Mouse (Mus musculus) kidney, embryonic 14.5 days (tissue): Measurements from ENCODE around the gene Snrk. TPM values are rescaled to one million over a fixed set of nuclear protein-coding genes. Genes with fewer than 3 reads are reported as not detected.

Experiments
- ATAC-seq: fragments of 200-750 bp; cut with Nextera tagmentation; 2 replicates; pipeline ENCODE4 v1.8.0; 2017; ENCODE audit warnings: moderate number of reproducible peaks, mild to moderate bottlenecking, moderate TSS enrichment, moderate library complexity; ENCODE audit not compliant: low FRiP score, low TSS enrichment
- H3K27ac ChIP-seq: fragments of 300-500 bp; sonication (generic); 2 replicates; pipeline ENCODE4 v1.5.1; 2014; ENCODE audit warnings: low read depth, mild to moderate bottlenecking, low read length, moderate library complexity, mixed read lengths
- H3K27me3 ChIP-seq: fragments of 300-500 bp; sonication (generic); 2 replicates; pipeline ENCODE4 v1.6.1; 2014; ENCODE audit warnings: mild to moderate bottlenecking, low read length; ENCODE audit not compliant: control insufficient read depth, insufficient read depth
- H3K36me3 ChIP-seq: fragments of 300-500 bp; sonication (generic); 2 replicates; pipeline ENCODE4 v1.6.1; 2014; ENCODE audit warnings: low read length, mixed read lengths; ENCODE audit not compliant: control insufficient read depth, insufficient read depth
- H3K4me1 ChIP-seq: fragments of 300-500 bp; sonication (generic); 2 replicates; pipeline ENCODE4 v1.6.1; 2014; ENCODE audit warnings: low read length, mixed read lengths; ENCODE audit not compliant: control insufficient read depth, insufficient read depth
- H3K4me2 ChIP-seq: fragments of 300-500 bp; sonication (generic); replicated peaks from 2 replicates; pipeline ENCODE4 v1.6.1; 2014; ENCODE audit warnings: low read depth, mild to moderate bottlenecking, low read length
- H3K4me3 ChIP-seq: fragments of 300-500 bp; sonication (generic); 2 replicates; pipeline ENCODE4 v1.5.1; 2014; ENCODE audit warnings: mild to moderate bottlenecking, low read length
- H3K9ac ChIP-seq: fragments of 300-500 bp; sonication (generic); 2 replicates; pipeline ENCODE4 v1.6.1; 2014; ENCODE audit warnings: low read depth, mild to moderate bottlenecking, low read length, moderate library complexity
- H3K9me3 ChIP-seq: fragments of 300-500 bp; sonication (generic); 2 replicates; pipeline ENCODE4 v1.6.1; 2016; ENCODE audit warnings: low read length; ENCODE audit not compliant: control insufficient read depth
- WGBS: fragments of 180-500 bp; shearing (Covaris S2); extraction: QIAGEN DNeasy Blood & Tissue Kit; methylation state at CpG from one replicate; pipeline ENCODE4 v1.1.7; 2014; 5-methylcytosine and 5-hydroxymethylcytosine counted together
- polyA plus RNA-seq: library from polyadenylated mRNA; unstranded; fragments of >200 nt; fragmentation: Nextera tagmentation; extraction: Ambion mirVana; gene quantifications from 2 replicates; pipeline ENCODE4 v1.2.1, GENCODE M21; 2014

Snrk gene
- polyA plus RNA-seq, 1 experiment from 2014 or later, result 41.1 TPM

DNA sequence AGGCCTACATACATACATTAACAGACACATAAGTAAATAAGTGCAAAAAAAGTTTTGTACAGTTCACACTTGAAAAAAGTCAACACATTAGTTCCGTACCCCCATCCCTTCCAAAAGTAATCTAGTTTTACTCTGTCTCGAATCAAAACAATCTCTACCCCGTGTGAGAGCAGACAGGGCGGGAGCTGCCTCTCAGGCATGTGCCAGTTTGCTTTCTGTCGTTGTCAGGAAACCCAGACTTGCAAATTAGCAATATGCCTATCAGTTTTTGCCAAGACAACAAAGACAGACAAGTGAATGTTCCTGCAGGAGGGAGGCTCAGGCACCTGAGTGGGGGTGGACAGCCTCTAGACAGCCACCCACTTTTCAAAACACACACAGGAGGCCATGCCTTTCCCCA lies 76.3 kb downstream of the Snrk start:
- Histone ChIP-seq H3K27ac (no peak overlapping the region), H3K4me3 (no peak overlapping the region), H3K36me3 (no peaks in the 10 kb centered on the region), H3K9ac (no peak overlapping the region), H3K27me3 (no peaks in the 10 kb centered on the region), H3K9me3 (no peaks in the 10 kb centered on the region), H3K4me2 (no peak overlapping the region), H3K4me1 (no peaks in the 10 kb centered on the region)
- no peak for ATAC-seq
- 70% methylated on average over 5 of the region's 5 CpGs for WGBS

DNA sequence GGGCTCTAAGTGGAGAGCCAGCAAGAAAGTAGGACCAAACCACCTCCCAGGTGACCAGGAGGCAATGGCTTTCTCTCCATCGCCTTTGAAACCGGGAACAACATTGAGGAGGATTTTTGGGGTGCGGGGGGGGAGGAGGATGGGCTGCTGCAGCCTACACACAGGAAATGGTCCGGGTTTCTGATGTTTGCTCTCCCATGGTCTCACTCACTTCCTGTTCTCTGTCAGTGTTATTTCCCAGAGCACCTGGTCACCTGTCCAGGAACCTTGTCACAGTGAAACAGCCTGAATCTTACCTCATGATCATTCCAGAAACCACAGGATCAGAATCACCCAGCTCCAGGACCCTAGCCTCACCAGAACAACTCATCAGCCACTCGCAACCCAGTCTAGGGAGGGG lies 76.8 kb downstream of the Snrk start:
- Histone ChIP-seq H3K9me3 (no peaks in the 10 kb centered on the region), H3K4me1 (no peaks in the 10 kb centered on the region), H3K9ac (no peak overlapping the region), H3K4me2 (no peak overlapping the region), H3K36me3 (no peaks in the 10 kb centered on the region), H3K27ac (no peak overlapping the region), H3K4me3 (no peak overlapping the region), H3K27me3 (no peaks in the 10 kb centered on the region)
- WGBS, result 87% methylated on average over 5 of the region's 5 CpGs
- no peak for ATAC-seq

DNA sequence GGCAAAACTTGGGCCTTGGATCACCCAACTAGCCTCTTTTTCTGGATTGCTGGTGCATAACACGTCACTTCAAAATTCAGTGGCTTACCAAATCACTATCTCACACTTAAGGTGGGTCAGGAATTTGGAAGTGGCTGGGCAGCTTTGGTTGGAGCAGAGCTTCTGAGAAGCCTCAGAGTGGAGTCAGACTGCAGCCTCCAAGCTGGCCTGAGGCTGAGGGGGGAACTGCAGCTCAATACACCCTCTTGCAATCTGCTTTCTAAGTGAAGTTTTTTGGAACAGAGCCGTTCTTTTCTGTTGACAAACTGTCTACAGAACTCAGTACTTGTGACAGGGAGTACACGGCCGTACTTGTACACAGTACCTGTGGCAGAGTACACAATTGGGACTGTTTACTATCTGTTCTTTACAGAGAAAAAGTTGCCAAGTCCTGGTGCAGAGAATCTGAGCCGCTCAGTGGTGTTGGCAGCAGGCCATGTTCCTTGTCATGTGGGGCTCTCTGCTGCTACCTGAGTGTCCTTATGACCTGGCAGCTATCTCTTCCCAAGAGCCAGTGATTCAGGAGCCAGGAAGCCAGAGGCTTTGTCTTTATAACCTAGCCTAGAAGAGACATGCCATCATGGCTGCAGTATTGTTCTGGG lies 78.1 kb downstream of the Snrk start:
- Histone ChIP-seq H3K4me1 (peaks cover 4% of the 10 kb centered on the region; the same call in 1 of the 2 replicates), H3K27ac (no peak overlapping the region), H3K27me3 (no peaks in the 10 kb centered on the region), H3K4me2 (no peak overlapping the region), H3K4me3 (no peak overlapping the region), H3K9me3 (no peaks in the 10 kb centered on the region), H3K9ac (no peak overlapping the region), H3K36me3 (no peaks in the 10 kb centered on the region)
- WGBS, result 86% methylated on average over 5 of the region's 5 CpGs
- no peak for ATAC-seq

DNA sequence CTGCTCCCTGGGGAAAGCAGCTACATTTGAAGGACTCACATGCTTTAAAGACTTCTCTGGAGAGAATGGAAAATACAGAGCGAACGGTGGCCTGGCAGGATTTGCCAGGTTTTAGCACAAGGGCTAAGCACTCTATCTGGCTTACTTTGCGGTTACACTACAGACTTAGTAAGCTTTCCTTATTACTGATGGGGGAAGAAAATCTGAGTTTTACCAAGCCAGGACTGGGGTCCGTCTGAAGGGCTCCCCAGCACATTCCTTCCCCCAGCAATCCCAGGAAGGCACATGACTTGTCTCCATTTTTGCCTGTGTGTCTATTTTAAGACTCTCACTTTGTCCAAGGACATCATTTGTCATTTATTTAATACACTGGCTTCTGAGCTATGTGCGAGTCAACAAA lies 80.0 kb downstream of the Snrk start:
- no peak overlapping the region for H3K27ac ChIP-seq

DNA sequence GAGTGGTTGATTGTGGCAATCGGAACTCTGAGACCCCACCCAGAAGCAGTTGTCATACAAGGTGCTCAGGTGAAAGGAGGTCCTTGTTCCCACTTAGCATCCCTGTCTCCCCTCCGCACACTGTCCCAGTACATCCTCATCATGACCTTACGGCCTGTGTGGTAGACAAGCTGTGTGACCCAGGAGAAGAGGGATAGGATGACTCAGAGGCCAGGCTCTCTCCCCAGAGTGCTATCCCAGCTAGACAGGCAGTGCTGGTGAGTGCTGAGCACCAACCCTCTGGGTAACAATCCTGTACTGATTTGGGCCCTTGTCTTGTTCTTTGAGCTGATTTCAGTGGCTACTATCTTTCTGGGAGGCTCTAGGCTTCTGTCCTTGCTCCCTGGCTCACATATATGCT lies 81.6 kb downstream of the Snrk start:
- no peak for ATAC-seq

More for the DNA sequence above, 80.0 kb downstream of the Snrk start:
- Histone ChIP-seq H3K9me3 (no peaks in the 10 kb centered on the region), H3K4me1 (peaks cover 4% of the 10 kb centered on the region; the same call in 1 of the 2 replicates), H3K4me3 (no peak overlapping the region), H3K36me3 (no peaks in the 10 kb centered on the region), H3K27me3 (no peaks in the 10 kb centered on the region), H3K4me2 (no peak overlapping the region), H3K9ac (no peak overlapping the region)
- ATAC-seq, result no peak
- WGBS, result 71% methylated on average over 5 of the region's 5 CpGs

DNA sequence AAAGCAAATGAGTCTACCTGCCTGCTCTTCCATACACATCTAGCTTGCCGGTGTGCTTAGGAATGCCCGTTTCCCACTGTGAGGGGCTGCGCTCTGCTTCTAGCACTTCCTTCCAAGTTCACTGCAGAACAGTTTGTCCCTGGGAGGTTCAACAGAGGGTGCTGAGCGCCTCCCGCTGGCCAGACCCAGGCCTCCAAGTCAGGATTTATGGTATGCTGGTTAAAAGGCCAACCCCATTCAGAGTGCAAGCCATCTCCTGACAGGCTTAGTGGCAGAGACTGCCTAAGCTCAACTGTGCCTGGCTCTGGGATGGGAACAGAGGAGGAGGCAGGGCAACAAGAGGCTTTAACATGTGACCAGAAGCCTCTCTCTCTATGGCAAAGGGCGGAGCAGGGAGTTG lies 82.2 kb downstream of the Snrk start:
- 24% methylated on average over 6 of the region's 6 CpGs for WGBS

More for the DNA sequence above, 81.6 kb downstream of the Snrk start:
- Histone ChIP-seq H3K9me3 (no peaks in the 10 kb centered on the region), H3K27me3 (no peaks in the 10 kb centered on the region), H3K27ac (no peak overlapping the region), H3K4me3 (no peak overlapping the region), H3K9ac (no peak overlapping the region), H3K36me3 (no peaks in the 10 kb centered on the region), H3K4me1 (peaks cover 4% of the 10 kb centered on the region; the same call in 1 of the 2 replicates), H3K4me2 (no peak overlapping the region)
- WGBS, result 84% methylated on average over 3 of the region's 3 CpGs

DNA sequence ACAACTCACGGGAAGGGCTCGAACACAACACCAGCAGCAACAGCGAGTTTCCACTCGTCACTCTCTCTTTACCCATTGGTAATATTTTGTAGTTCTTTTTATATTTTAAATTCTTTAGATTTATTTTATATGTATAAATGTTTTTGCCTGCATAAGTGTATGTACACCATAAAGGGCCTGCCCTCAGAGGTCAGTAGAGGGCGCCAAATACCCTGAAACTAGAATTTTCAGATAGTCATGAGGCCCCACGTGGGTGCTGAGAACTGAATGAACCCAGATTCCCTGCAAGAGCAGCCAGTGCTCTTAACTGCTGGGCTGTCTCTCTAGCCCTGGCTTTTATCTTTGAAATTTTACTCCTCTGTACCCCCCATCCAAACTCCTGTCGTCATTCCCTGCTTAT lies 87.4 kb downstream of the Snrk start:
- H3K27me3 ChIP-seq, result no peaks in the 10 kb centered on the region
- no peak overlapping the region for H3K4me2 ChIP-seq
- no peak for ATAC-seq
- H3K4me1 ChIP-seq, result peaks cover 2% of the 10 kb centered on the region; the same call in 1 of the 2 replicates
- no peaks in the 10 kb centered on the region for H3K36me3 ChIP-seq
- no peaks in the 10 kb centered on the region for H3K9me3 ChIP-seq
- no peak overlapping the region for H3K27ac ChIP-seq
- no peak overlapping the region for H3K4me3 ChIP-seq
- whole genome bisulfite sequencing, result 67% methylated on average over 7 of the region's 7 CpGs
- H3K9ac ChIP-seq, result no peak overlapping the region

More for the DNA sequence above, 82.2 kb downstream of the Snrk start:
- Histone ChIP-seq H3K4me2 (no peak overlapping the region), H3K4me1 (peaks cover 4% of the 10 kb centered on the region; the same call in 1 of the 2 replicates), H3K27ac (no peak overlapping the region), H3K9ac (no peak overlapping the region), H3K36me3 (no peaks in the 10 kb centered on the region), H3K9me3 (no peaks in the 10 kb centered on the region), H3K4me3 (no peak overlapping the region), H3K27me3 (no peaks in the 10 kb centered on the region)
- peak; percentile 32; the same call in 1 of the 2 replicates for ATAC-seq

DNA sequence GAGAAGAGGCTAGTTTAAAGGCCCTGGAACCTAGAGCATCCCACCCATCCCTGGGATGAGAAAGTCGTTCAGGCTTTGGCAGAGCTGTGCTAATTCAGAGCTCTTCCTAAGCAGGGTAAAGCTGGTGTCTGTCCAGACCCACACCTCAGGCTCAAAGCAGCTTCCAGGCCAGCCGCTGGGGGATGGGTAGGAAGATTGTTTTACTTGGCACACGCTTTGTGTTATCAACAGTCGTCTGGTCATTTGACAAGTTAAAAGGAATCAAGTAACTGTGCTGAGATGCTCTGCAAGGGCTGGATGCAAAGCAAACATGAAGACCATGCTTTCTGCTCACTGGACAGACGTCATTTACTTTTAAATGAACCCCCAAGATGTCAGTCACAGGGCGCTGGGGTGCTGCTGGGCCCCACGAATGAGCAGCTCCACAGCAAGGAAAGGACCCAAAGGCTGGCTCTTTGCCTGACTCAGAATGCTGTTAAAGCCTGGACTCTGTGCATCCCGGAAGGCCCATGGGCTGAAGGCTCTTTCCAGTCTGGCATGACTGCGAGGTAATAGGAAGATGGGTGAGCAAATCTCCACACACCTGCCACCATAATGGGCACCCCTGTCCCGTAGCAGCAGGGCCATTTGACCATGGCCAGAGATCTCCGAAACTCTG lies 88.6 kb downstream of the Snrk start:
- H3K27ac ChIP-seq, result no peak overlapping the region
- no peak overlapping the region for H3K4me2 ChIP-seq
- no peaks in the 10 kb centered on the region for H3K27me3 ChIP-seq
- no peak overlapping the region for H3K4me3 ChIP-seq
- WGBS, result 46% methylated on average over 11 of the region's 11 CpGs
- ATAC-seq, result peak; percentile 60; the same call in 1 of the 2 replicates
- peak overlapping the region; percentile 8; the same call in 1 of the 2 replicates for H3K9ac ChIP-seq
- H3K4me1 ChIP-seq, result no peaks in the 10 kb centered on the region
- no peaks in the 10 kb centered on the region for H3K36me3 ChIP-seq
- H3K9me3 ChIP-seq, result no peaks in the 10 kb centered on the region

DNA sequence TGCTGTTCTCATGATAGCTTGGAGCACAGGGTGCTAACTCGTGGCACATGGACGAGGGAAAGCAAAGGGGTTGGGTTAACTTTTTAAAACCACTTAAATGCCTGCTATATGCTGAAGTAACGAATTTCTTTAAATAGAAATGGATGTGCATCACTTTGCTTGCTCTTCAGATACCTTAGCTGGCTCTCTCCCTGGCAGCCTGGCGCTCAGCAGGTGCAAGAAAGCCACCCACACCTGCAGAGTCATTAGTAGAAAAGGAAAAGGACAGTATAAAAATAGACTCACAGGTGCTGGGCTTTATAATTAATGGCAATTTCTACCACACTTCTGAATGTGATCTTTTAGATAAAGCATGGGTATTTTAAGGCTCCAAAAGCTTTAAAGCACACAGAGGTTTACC lies 91.2 kb downstream of the Snrk start:
- Histone ChIP-seq H3K27ac (no peak overlapping the region), H3K4me1 (no peaks in the 10 kb centered on the region), H3K9me3 (no peaks in the 10 kb centered on the region), H3K4me2 (no peak overlapping the region), H3K4me3 (no peak overlapping the region), H3K9ac (no peak overlapping the region), H3K27me3 (no peaks in the 10 kb centered on the region), H3K36me3 (no peaks in the 10 kb centered on the region)
- 88% methylated on average over 4 of the region's 4 CpGs for WGBS
- no peak for ATAC-seq
